Mouse (Mus musculus) kidney, postnatal 0 days (tissue): ENCODE measurements around the gene Thap3. TPM values are rescaled to one million over a fixed set of nuclear protein-coding genes. Genes with fewer than 3 reads are reported as not detected.

Experiments used
- ATAC-seq: fragments of 200-750 bp; cut with Nextera tagmentation; replicated peaks from 2 replicates; pipeline ENCODE4 v1.8.0; 2017; ENCODE audit warnings: low read depth, moderate number of reproducible peaks, moderate TSS enrichment, moderate library complexity; ENCODE audit not compliant: low FRiP score
- DNase-seq: peaks from one replicate; pipeline ENCODE4 v3.0.0-alpha.2; 2016; ENCODE audit warnings: low spot score
- H3K27ac ChIP-seq: fragments of 300-500 bp; sonication (generic); 2 replicates; pipeline ENCODE4 v1.5.1; 2014; ENCODE audit warnings: mild to moderate bottlenecking
- H3K27me3 ChIP-seq: fragments of 300-500 bp; sonication (generic); 2 replicates; pipeline ENCODE4 v1.6.1; 2014; ENCODE audit warnings: low read length, mixed read lengths; ENCODE audit not compliant: insufficient read depth
- H3K36me3 ChIP-seq: fragments of 300-500 bp; sonication (generic); 2 replicates; pipeline ENCODE4 v1.6.1; 2014; ENCODE audit warnings: low read length, mixed read lengths; ENCODE audit not compliant: insufficient read depth
- H3K4me1 ChIP-seq: fragments of 300-500 bp; sonication (generic); replicated peaks from 2 replicates; pipeline ENCODE4 v1.6.1; 2014; ENCODE audit warnings: antibody characterized with exemption, low read length, mixed read lengths; ENCODE audit not compliant: insufficient read depth
- H3K4me2 ChIP-seq: fragments of 300-500 bp; sonication (generic); 2 replicates; pipeline ENCODE4 v1.6.1; 2014; ENCODE audit warnings: mild to moderate bottlenecking, low read length, moderate library complexity, mixed read lengths
- H3K4me3 ChIP-seq: fragments of 300-500 bp; sonication (generic); replicated peaks from 2 replicates; pipeline ENCODE4 v1.5.1; 2014; ENCODE audit warnings: low read depth, low read length
- H3K9ac ChIP-seq: fragments of 300-500 bp; sonication (generic); 2 replicates; pipeline ENCODE4 v1.6.1; 2014; ENCODE audit warnings: low read depth, low read length
- H3K9me3 ChIP-seq: fragments of 300-500 bp; sonication (generic); replicated peaks from 2 replicates; pipeline ENCODE4 v1.6.1; 2016; ENCODE audit warnings: low read length, inconsistent platforms, mixed read lengths
- CTCF ChIP-seq: IDR thresholded peaks from 2 replicates; pipeline ENCODE4 v1.5.1; 2016; ENCODE audit warnings: antibody characterized with exemption, low read depth, mild to moderate bottlenecking, moderate library complexity
- whole genome bisulfite sequencing: fragments of 180-500 bp; shearing (Covaris S2); extraction: QIAGEN DNeasy Blood & Tissue Kit; methylation state at CpG from one replicate; pipeline ENCODE4 v1.1.7; 2014; 5-methylcytosine and 5-hydroxymethylcytosine counted together
- polyA plus RNA-seq: library from polyadenylated mRNA; unstranded; fragments of >200 nt; fragmentation: Nextera tagmentation; extraction: Ambion mirVana; gene quantifications from 2 replicates; pipeline ENCODE4 v1.2.1, GENCODE M21; 2015

Thap3 gene
- polyA plus RNA-seq, 1 experiment from 2014 or later, result 35.1 TPM

DNA sequence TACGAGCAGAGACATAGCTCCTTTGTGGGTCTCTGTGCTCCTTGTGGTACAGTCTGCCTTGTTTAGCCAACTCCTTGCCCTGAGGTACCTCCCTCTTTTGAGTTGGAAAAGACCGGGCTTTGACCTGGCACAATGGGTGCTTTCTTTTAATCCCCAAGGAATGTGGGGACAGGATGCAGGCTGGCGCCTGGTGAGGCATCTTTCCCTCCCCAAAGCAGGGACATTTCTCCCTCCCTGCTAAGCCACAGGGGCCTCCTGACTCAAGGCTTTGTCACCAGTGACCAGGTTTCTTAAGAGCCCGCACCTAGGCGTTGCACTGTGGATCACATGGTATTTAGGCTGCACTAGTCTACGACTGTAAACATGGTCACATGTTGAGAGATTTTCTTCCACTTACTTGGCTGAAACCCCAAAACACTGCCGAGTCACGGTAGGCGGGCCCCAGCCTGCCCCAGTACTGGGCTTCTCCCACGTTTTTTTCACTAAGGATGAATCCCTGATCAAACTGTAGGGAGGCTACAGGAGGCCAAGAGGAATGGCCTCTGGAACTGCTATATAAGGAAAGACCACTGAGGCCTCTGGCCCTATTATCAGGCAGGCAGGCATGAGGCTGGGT lies 21.4 kb upstream of the Thap3 start:
- Histone ChIP-seq H3K9me3 (no peaks in the 10 kb centered on the region), H3K27me3 (no peaks in the 10 kb centered on the region), H3K27ac (peak overlapping the region; percentile 93), H3K4me2 (peak overlapping the region; percentile 100), H3K4me3 (peak overlapping the region; percentile 67), H3K36me3 (peaks cover 22% of the 10 kb centered on the region; the same call in 1 of the 2 replicates), H3K4me1 (peaks cover 29% of the 10 kb centered on the region), H3K9ac (peak overlapping the region; percentile 64)
- TF ChIP-seq CTCF, result no peak
- ATAC-seq, result 0 out of 2 replicates have a peak, but pooled peaks have one; percentile 8
- WGBS, result 2% methylated on average over 10 of the region's 10 CpGs
- peak; percentile 64 for DNase-seq

DNA sequence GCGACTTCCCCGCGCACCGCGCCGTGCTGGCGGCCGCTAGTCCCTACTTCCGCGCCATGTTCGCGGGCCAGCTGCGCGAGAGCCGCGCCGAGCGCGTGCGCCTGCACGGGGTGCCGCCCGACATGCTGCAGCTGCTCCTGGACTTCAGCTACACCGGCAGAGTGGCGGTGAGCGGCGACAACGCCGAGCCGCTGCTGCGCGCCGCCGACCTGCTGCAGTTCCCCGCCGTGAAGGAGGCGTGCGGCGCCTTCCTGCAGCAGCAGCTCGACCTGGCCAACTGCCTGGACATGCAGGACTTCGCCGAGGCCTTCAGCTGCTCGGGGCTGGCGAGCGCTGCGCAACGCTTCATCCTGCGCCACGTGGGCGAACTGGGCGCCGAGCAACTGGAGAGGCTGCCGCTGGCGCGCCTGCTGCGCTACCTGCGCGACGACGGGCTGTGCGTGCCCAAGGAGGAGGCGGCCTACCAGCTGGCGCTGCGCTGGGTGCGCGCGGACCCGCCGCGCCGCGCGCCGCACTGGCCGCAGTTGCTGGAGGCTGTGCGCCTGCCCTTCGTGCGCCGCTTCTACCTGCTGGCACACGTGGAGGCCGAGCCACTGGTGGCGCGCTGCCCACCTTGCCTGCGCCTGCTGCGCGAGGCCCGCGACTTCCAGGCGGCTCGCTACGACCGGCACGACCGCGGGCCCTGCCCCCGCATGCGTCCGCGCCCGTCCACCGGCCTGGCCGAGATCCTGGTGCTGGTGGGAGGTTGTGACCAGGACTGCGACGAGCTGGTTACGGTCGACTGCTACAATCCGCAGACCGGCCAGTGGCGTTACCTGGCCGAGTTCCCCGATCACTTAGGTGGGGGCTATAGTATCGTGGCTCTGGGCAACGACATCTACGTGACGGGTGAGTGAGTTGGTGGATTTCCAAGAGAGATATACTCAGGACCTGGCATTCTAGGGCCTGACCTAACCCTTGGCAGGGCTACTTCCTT lies 20.6 kb upstream of the Thap3 start:
- Histone ChIP-seq H3K4me2 (peak overlapping the region; percentile 100), H3K27me3 (no peaks in the 10 kb centered on the region), H3K9ac (peak overlapping the region; percentile 64), H3K36me3 (peaks cover 15% of the 10 kb centered on the region; the same call in 1 of the 2 replicates), H3K4me3 (peak overlapping the region; percentile 67), H3K4me1 (peaks cover 29% of the 10 kb centered on the region), H3K9me3 (no peaks in the 10 kb centered on the region), H3K27ac (peak overlapping the region; percentile 93)
- ATAC-seq (peak; percentile 37), DNase-seq (peak; percentile 66)
- WGBS, result under 1% methylated on average over 100 of the region's 115 CpGs
- TF ChIP-seq CTCF, result no peak

DNA sequence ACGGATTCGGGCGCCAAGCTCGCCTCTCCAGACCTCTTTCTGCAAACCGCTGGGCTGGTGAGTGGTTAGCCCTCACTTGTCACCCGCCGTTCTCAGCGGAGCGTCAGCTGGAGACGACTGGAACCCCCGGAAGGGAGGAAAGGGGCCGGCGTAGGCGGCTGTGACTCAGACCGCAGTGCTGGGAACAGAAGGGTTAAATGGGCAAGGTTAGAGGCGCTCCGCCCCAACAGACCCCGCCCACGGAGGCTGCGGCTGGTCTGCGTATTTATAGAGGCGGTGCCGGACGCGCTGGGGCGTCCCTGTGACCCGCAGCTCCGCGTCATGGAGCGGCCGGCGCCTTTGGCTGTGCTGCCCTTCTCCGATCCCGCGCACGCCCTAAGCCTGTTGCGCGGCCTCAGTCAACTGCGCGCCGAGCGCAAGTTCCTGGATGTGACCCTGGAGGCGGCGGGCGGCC lies 19.9 kb upstream of the Thap3 start, which contains the start of gene Klhl21:
TSS of gene Klhl21 (plus strand) at position 182 of the 454 bp plus-strand sequence.
- no peaks in the 10 kb centered on the region for H3K9me3 ChIP-seq
- DNase-seq, result peak; percentile 97
- peaks cover 29% of the 10 kb centered on the region for H3K4me1 ChIP-seq
- WGBS, result under 1% methylated on average over 29 of the region's 45 CpGs
- H3K27ac ChIP-seq, result peak within 1 kb of the TSS; percentile 93
- H3K9ac ChIP-seq, result peak within 1 kb of the TSS; percentile 64
- H3K36me3 ChIP-seq, result peaks cover 8% of the 10 kb centered on the region; the same call in 1 of the 2 replicates
- ATAC-seq, result peak; percentile 86
- peak within 1 kb of the TSS; percentile 67 for H3K4me3 ChIP-seq
- H3K27me3 ChIP-seq, result no peaks in the 10 kb centered on the region
- TF ChIP-seq CTCF, result no peak
- peak within 1 kb of the TSS; percentile 100 for H3K4me2 ChIP-seq

DNA sequence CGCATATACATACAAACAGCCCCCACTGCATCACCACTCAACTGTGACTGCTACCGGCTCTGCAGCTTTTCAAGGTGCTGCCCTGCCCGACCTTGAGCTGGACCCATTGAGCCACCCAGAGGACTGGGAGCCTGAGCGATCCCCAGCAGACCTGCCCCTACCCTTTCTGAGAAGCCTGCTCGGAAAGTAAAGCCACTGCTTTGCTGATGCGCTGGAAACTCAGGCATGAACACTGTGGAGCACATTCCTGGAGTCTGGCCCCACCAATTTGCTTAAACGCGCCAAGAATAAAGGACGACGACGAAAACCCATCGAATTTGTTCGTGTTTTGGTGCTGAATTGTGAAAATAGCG lies 19.3 kb upstream of the Thap3 start:
- H3K4me1 ChIP-seq, result peaks cover 29% of the 10 kb centered on the region
- DNase-seq, result peak; percentile 52

DNA sequence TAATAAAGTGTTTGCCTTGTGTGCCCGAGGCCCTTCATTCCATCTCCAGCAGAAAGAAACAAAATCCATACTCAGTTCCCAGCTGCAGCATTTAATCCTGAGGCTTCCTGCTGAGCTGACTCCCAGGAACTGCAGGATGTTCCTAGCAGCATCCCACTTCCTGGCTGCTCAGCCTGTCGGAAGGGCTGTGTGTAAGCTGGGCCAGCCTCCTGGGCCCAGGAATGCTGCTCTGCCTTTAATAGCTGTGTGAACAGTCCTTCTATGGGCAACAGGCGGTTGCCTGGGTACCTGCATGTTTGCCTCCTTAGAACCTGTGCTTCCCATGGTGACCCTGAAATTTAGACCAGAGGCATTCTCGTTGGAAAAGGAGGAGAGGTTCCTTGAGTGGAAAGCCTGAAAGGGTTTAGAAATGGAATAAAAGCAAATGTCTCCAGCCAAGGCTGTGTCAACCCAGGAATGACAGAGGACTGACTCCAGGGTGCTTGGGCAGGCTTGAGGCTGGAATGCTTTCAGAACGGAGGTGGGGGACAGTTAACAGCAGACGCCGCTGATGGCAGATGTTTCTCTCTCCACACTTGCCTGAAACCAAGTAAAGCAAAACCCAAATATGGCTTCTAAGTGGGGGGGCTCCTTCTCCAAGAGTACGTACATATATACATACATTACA lies 18.8 kb upstream of the Thap3 start:
- peak overlapping the region; percentile 100 for H3K4me2 ChIP-seq
- H3K27ac ChIP-seq, result peak overlapping the region; percentile 93
- WGBS, result 7% methylated on average over 8 of the region's 8 CpGs
- peak; percentile 68 for DNase-seq
- H3K9ac ChIP-seq, result peak overlapping the region; percentile 32; the same call in 1 of the 2 replicates
- no peak; the same call in 1 of the 2 replicates for ATAC-seq
- H3K27me3 ChIP-seq, result no peaks in the 10 kb centered on the region
- peaks cover 29% of the 10 kb centered on the region for H3K4me1 ChIP-seq
- no peak for TF ChIP-seq CTCF
- no peaks in the 10 kb centered on the region for H3K9me3 ChIP-seq
- H3K4me3 ChIP-seq, result peak overlapping the region; percentile 67
- 0 out of 2 replicates have a peak, but pooled peaks cover 3% of the 10 kb centered on the region for H3K36me3 ChIP-seq

More for the DNA sequence above, 19.3 kb upstream of the Thap3 start:
- TF ChIP-seq CTCF, result no peak
- Histone ChIP-seq H3K27me3 (no peaks in the 10 kb centered on the region), H3K27ac (peak overlapping the region; percentile 93), H3K9ac (peak overlapping the region; percentile 64), H3K4me2 (peak overlapping the region; percentile 100), H3K4me3 (peak overlapping the region; percentile 67), H3K9me3 (no peaks in the 10 kb centered on the region), H3K36me3 (peaks cover 3% of the 10 kb centered on the region; the same call in 1 of the 2 replicates)
- WGBS, result under 1% methylated on average over 14 of the region's 14 CpGs
- ATAC-seq, result no peak
